Mouse (Mus musculus) left cerebral cortex, adult 18-20 months (tissue): ENCODE measurements at regions not wholly inside any gene's neighbourhood (a gene's known extent, or its start where the extent isn't known, plus 50 kb on each side); places are given as distances from the start of the nearest gene placed in this dataset.

Experiments
- DNase-seq, 2 experiments: peaks; one replicate each; pipeline ENCODE4 v3.0.0; 2021 to 2022; ENCODE audit warnings: low spot score in 2 of 2, mixed read lengths in 1 of 2

GRCm38 (mm10) chr9:31583983-31584382, 119.7 kb upstream of the Tmem45b start:
- no peak for DNase-seq

- DNase-seq, result no peak
Measured at GRCm38 (mm10) chr9:31582947-31583346, 118.7 kb upstream of the Tmem45b start.

- DNase-seq, result no peak
Measured at GRCm38 (mm10) chr9:31578506-31579173, 114.4 kb upstream of the Tmem45b start.

- DNase-seq, result peak; percentile 44 to 57
Measured at GRCm38 (mm10) chr9:31577066-31577465, 112.8 kb upstream of the Tmem45b start.

GRCm38 (mm10) chr9:31567029-31567428, 102.8 kb upstream of the Tmem45b start:
- no peak for DNase-seq

GRCm38 (mm10) chr9:31566257-31567007, 102.2 kb upstream of the Tmem45b start:
- DNase-seq, result no peak

GRCm38 (mm10) chr9:31564996-31565773, 100.9 kb upstream of the Tmem45b start:
- DNase-seq, result no peak

GRCm38 (mm10) chr9:31563541-31563940, 99.3 kb upstream of the Tmem45b start:
- no peak for DNase-seq

GRCm38 (mm10) chr9:31560226-31560556, 95.9 kb upstream of the Tmem45b start:
- DNase-seq, result no peak

- DNase-seq, result peak; percentile 71 to 72
Measured at GRCm38 (mm10) chr9:31559506-31560225, 95.4 kb upstream of the Tmem45b start.

GRCm38 (mm10) chr9:31543691-31544052, 79.4 kb upstream of the Tmem45b start:
- no peak for DNase-seq

- peak; percentile 84 to 92 for DNase-seq
Measured at GRCm38 (mm10) chr9:31542909-31543690, 78.8 kb upstream of the Tmem45b start.

GRCm38 (mm10) chr9:31541615-31542191, 77.4 kb upstream of the Tmem45b start:
- no peak for DNase-seq

- no peak for DNase-seq
Measured at GRCm38 (mm10) chr9:31538458-31539210, 74.4 kb upstream of the Tmem45b start.

- DNase-seq, result no peak
Measured at GRCm38 (mm10) chr9:31529021-31529420, 64.8 kb upstream of the Tmem45b start.

- no peak for DNase-seq
Measured at GRCm38 (mm10) chr9:31527216-31527615, 63.0 kb upstream of the Tmem45b start.
